Mouse (Mus musculus): ENCODE data around the gene Hoxb5.
A peak's percentile ranks its signal among the peaks of the same experiment; 100 is the strongest.

GRCm38 (mm10) chr11:96278773-96279172 is 24.4 kb upstream of the Hoxb5 start:
- no peak for TF ChIP-seq EP300 (optimal IDR thresholded peaks at IDR 0.05)
- peak; percentile 94 for TF ChIP-seq CTCF (IDR thresholded peaks at IDR 0.05; ENCODE audit: low read depth)

Data from stomach, postnatal 0 days (tissue).